Mouse (Mus musculus) kidney, embryonic 15.5 days (tissue): ENCODE results near the gene Gm11437. TPM values are rescaled to one million over a fixed set of nuclear protein-coding genes. Genes with fewer than 3 reads are reported as not detected.

Experiments used
- ATAC-seq: fragments of 200-750 bp; cut with Nextera tagmentation; replicated peaks from 2 replicates; pipeline ENCODE4 v1.8.0; 2017; ENCODE audit warnings: moderate TSS enrichment; ENCODE audit not compliant: low FRiP score
- H3K27ac ChIP-seq: fragments of 300-500 bp; sonication (generic); 2 replicates; pipeline ENCODE4 v1.5.1; 2015; ENCODE audit warnings: mild to moderate bottlenecking, inconsistent platforms
- H3K27me3 ChIP-seq: fragments of 300-500 bp; sonication (generic); 2 replicates; pipeline ENCODE4 v1.6.1; 2015; ENCODE audit warnings: inconsistent platforms
- H3K36me3 ChIP-seq: fragments of 300-500 bp; sonication (generic); 2 replicates; pipeline ENCODE4 v1.6.1; 2015; ENCODE audit warnings: inconsistent platforms
- H3K4me1 ChIP-seq: fragments of 300-500 bp; sonication (generic); 2 replicates; pipeline ENCODE4 v1.6.1; 2015; ENCODE audit warnings: inconsistent platforms
- H3K4me2 ChIP-seq: fragments of 300-500 bp; sonication (generic); 2 replicates; pipeline ENCODE4 v1.6.1; 2015; ENCODE audit warnings: moderate library complexity, mild to moderate bottlenecking, inconsistent platforms
- H3K4me3 ChIP-seq: fragments of 300-500 bp; sonication (generic); replicated peaks from 2 replicates; pipeline ENCODE4 v1.5.1; 2015; ENCODE audit warnings: mild to moderate bottlenecking, inconsistent platforms
- H3K9ac ChIP-seq: fragments of 300-500 bp; sonication (generic); 2 replicates; pipeline ENCODE4 v1.6.1; 2015; ENCODE audit warnings: mild to moderate bottlenecking, inconsistent platforms
- H3K9me3 ChIP-seq: fragments of 300-500 bp; sonication (generic); replicated peaks from 2 replicates; pipeline ENCODE4 v1.6.1; 2016; ENCODE audit warnings: inconsistent platforms
- WGBS: fragments of 180-500 bp; shearing (Covaris S2); methylation state at CpG from one replicate; pipeline ENCODE4 v1.1.7; 2015; ENCODE audit warnings: mixed read lengths; 5-methylcytosine and 5-hydroxymethylcytosine counted together
- polyA plus RNA-seq: library from polyadenylated mRNA; unstranded; fragments of >200 nt; fragmentation: Nextera tagmentation; extraction: Ambion mirVana; gene quantifications from 2 replicates; pipeline ENCODE4 v1.2.1, GENCODE M21; 2015

Gene Gm11437
- polyA plus RNA-seq, 1 experiment from 2014 or later, result 0.12 TPM

- H3K4me2 ChIP-seq, result peak overlapping the region; percentile 91
- 6% methylated on average over 11 of the region's 11 CpGs for WGBS
- no peaks in the 10 kb centered on the region for H3K27me3 ChIP-seq
- H3K27ac ChIP-seq, result no peak overlapping the region
- H3K9me3 ChIP-seq, result no peaks in the 10 kb centered on the region
- H3K9ac ChIP-seq, result peak overlapping the region; percentile 86
- H3K4me3 ChIP-seq, result peak overlapping the region; percentile 79
- ATAC-seq, result peak; percentile 20
- peaks cover 26% of the 10 kb centered on the region for H3K36me3 ChIP-seq
- peaks cover 14% of the 10 kb centered on the region for H3K4me1 ChIP-seq
These were observed 37.5 kb downstream of the Gm11437 start for GRCm38 (mm10) chr11:84129799-84130185.

GRCm38 (mm10) chr11:84128943-84129798 is 38.1 kb downstream of the Gm11437 start, which contains the start of the genes Tada2a and Acaca:
Gene Tada2a, minus strand, starts transcription at chr11:84129600.
Gene Acaca, plus strand, starts transcription at chr11:84129672.
- Histone ChIP-seq H3K4me2 (peak within 1 kb of the TSS; percentile 91), H3K36me3 (peaks cover 32% of the 10 kb centered on the region), H3K9me3 (no peaks in the 10 kb centered on the region), H3K4me3 (peak within 1 kb of the TSS; percentile 79), H3K27me3 (no peaks in the 10 kb centered on the region), H3K4me1 (peaks cover 14% of the 10 kb centered on the region), H3K9ac (peak within 1 kb of the TSS; percentile 86), H3K27ac (peak within 1 kb of the TSS; percentile 59)
- WGBS, result under 1% methylated on average over 55 of the region's 83 CpGs
- peak; percentile 92 for ATAC-seq

GRCm38 (mm10) chr11:84127977-84128376 is 39.3 kb downstream of the Gm11437 start:
- Histone ChIP-seq H3K4me1 (peaks cover 14% of the 10 kb centered on the region), H3K9me3 (no peaks in the 10 kb centered on the region), H3K36me3 (peaks cover 41% of the 10 kb centered on the region), H3K4me3 (peak overlapping the region; percentile 79; the same call in 1 of the 2 replicates), H3K27me3 (no peaks in the 10 kb centered on the region), H3K27ac (no peak overlapping the region), H3K9ac (no peak overlapping the region), H3K4me2 (0 out of 2 replicates have a peak overlapping the region, but pooled peaks have one; percentile 91)
- no peak for ATAC-seq
- 84% methylated on average over 4 of the region's 4 CpGs for WGBS

GRCm38 (mm10) chr11:84121051-84121956 is 46.0 kb downstream of the Gm11437 start:
- no peak overlapping the region for H3K4me2 ChIP-seq
- 75% methylated on average over 12 of the region's 12 CpGs for WGBS
- H3K27ac ChIP-seq, result no peak overlapping the region
- no peak overlapping the region for H3K9ac ChIP-seq
- no peaks in the 10 kb centered on the region for H3K27me3 ChIP-seq
- H3K4me3 ChIP-seq, result no peak overlapping the region
- ATAC-seq, result no peak
- peaks cover 97% of the 10 kb centered on the region for H3K36me3 ChIP-seq
- no peaks in the 10 kb centered on the region for H3K4me1 ChIP-seq
- H3K9me3 ChIP-seq, result no peaks in the 10 kb centered on the region

GRCm38 (mm10) chr11:84117431-84117830 is 49.8 kb downstream of the Gm11437 start:
- H3K27me3 ChIP-seq, result no peaks in the 10 kb centered on the region
- no peak overlapping the region for H3K9ac ChIP-seq
- H3K36me3 ChIP-seq, result peaks cover 92% of the 10 kb centered on the region
- H3K4me1 ChIP-seq, result no peaks in the 10 kb centered on the region
- no peak overlapping the region for H3K4me3 ChIP-seq
- ATAC-seq, result no peak
- H3K9me3 ChIP-seq, result no peaks in the 10 kb centered on the region
- H3K27ac ChIP-seq, result no peak overlapping the region
- WGBS, result 90% methylated on average over 4 of the region's 4 CpGs
- H3K4me2 ChIP-seq, result no peak overlapping the region

GRCm38 (mm10) chr11:84116221-84116620 is 51.1 kb downstream of the Gm11437 start:
- H3K4me2 ChIP-seq, result no peak overlapping the region
- 62% methylated on average over 2 of the region's 2 CpGs for WGBS
- H3K9me3 ChIP-seq, result no peaks in the 10 kb centered on the region
- H3K9ac ChIP-seq, result no peak overlapping the region
- H3K4me1 ChIP-seq, result no peaks in the 10 kb centered on the region
- H3K36me3 ChIP-seq, result peaks cover 84% of the 10 kb centered on the region
- no peak overlapping the region for H3K4me3 ChIP-seq
- H3K27ac ChIP-seq, result no peak overlapping the region
- ATAC-seq, result no peak
- no peaks in the 10 kb centered on the region for H3K27me3 ChIP-seq

GRCm38 (mm10) chr11:84115646-84116045 is 51.6 kb downstream of the Gm11437 start:
- 60% methylated on average over 9 of the region's 9 CpGs for WGBS
- no peaks in the 10 kb centered on the region for H3K27me3 ChIP-seq
- peaks cover 81% of the 10 kb centered on the region for H3K36me3 ChIP-seq
- no peaks in the 10 kb centered on the region for H3K9me3 ChIP-seq
- H3K4me2 ChIP-seq, result no peak overlapping the region
- H3K4me1 ChIP-seq, result no peaks in the 10 kb centered on the region
- no peak overlapping the region for H3K9ac ChIP-seq
- ATAC-seq, result no peak
- H3K4me3 ChIP-seq, result no peak overlapping the region
- H3K27ac ChIP-seq, result no peak overlapping the region

- Histone ChIP-seq H3K4me2 (no peak overlapping the region), H3K36me3 (peaks cover 81% of the 10 kb centered on the region), H3K27me3 (no peaks in the 10 kb centered on the region), H3K4me1 (no peaks in the 10 kb centered on the region), H3K9me3 (no peaks in the 10 kb centered on the region), H3K4me3 (no peak overlapping the region), H3K9ac (no peak overlapping the region), H3K27ac (no peak overlapping the region)
- 87% methylated on average over 5 of the region's 5 CpGs for WGBS
- ATAC-seq, result no peak
These were observed 53.7 kb downstream of the Gm11437 start for GRCm38 (mm10) chr11:84113623-84114022.

GRCm38 (mm10) chr11:84107137-84107536 is 60.1 kb downstream of the Gm11437 start:
- H3K27me3 ChIP-seq, result no peaks in the 10 kb centered on the region
- no peak overlapping the region for H3K4me2 ChIP-seq
- no peaks in the 10 kb centered on the region for H3K9me3 ChIP-seq
- H3K4me3 ChIP-seq, result no peak overlapping the region
- H3K4me1 ChIP-seq, result no peaks in the 10 kb centered on the region
- no peak overlapping the region for H3K27ac ChIP-seq
- ATAC-seq, result no peak
- H3K9ac ChIP-seq, result no peak overlapping the region
- 51% methylated on average over 2 of the region's 2 CpGs for WGBS
- H3K36me3 ChIP-seq, result peaks cover 90% of the 10 kb centered on the region

GRCm38 (mm10) chr11:84104036-84104435 is 63.2 kb downstream of the Gm11437 start:
- no peaks in the 10 kb centered on the region for H3K9me3 ChIP-seq
- H3K27ac ChIP-seq, result no peak overlapping the region
- no peak for ATAC-seq
- H3K4me1 ChIP-seq, result no peaks in the 10 kb centered on the region
- no peak overlapping the region for H3K4me3 ChIP-seq
- H3K36me3 ChIP-seq, result peaks cover 98% of the 10 kb centered on the region
- no peak overlapping the region for H3K4me2 ChIP-seq
- H3K9ac ChIP-seq, result no peak overlapping the region
- WGBS, result 90% methylated on average over 6 of the region's 6 CpGs
- H3K27me3 ChIP-seq, result no peaks in the 10 kb centered on the region

- Histone ChIP-seq H3K4me3 (no peak overlapping the region), H3K4me2 (no peak overlapping the region), H3K9me3 (no peaks in the 10 kb centered on the region), H3K27me3 (no peaks in the 10 kb centered on the region), H3K27ac (no peak overlapping the region), H3K9ac (no peak overlapping the region), H3K36me3 (peaks cover 95% of the 10 kb centered on the region), H3K4me1 (no peaks in the 10 kb centered on the region)
- ATAC-seq, result no peak
These were observed 66.1 kb downstream of the Gm11437 start for GRCm38 (mm10) chr11:84101182-84101581.
